Mouse (Mus musculus) CH12.LX (cell line): ENCODE results near the gene 5031439G07Rik. TPM values are rescaled to one million over a fixed set of nuclear protein-coding genes. Genes with fewer than 3 reads are reported as not detected.

Experiments
- DNase-seq: peaks from one replicate; pipeline ENCODE4 v3.0.0-alpha.2; 2013; ENCODE audit errors: extremely low read depth
- H3K27ac ChIP-seq: 2 replicates; pipeline ENCODE4 v1.5.1; 2012; ENCODE audit warnings: low read depth, mild to moderate bottlenecking, control low read depth, moderate library complexity; ENCODE audit not compliant: insufficient read depth
- H3K27me3 ChIP-seq: replicated peaks from 2 replicates; pipeline ENCODE3; 2012; ENCODE audit warnings: inconsistent platforms
- H3K36me3 ChIP-seq, 2 experiments: replicated peaks in 1 of 2; 2 replicates each; pipeline versions ENCODE3 to v1.6.1; 2012; ENCODE audit warnings: inconsistent platforms in 1 of 2, low read length in 1 of 2, mild to moderate bottlenecking in 1 of 2, mixed read lengths in 1 of 2, moderate library complexity in 1 of 2; ENCODE audit not compliant: control insufficient read depth in 1 of 2, insufficient read depth in 1 of 2
- H3K4me1 ChIP-seq, 2 experiments: 2 replicates each; pipeline ENCODE4 v1.6.1; 2012; ENCODE audit warnings: inconsistent platforms in 1 of 2, moderate library complexity in 1 of 2; ENCODE audit not compliant: insufficient read depth in 2 of 2, control insufficient read depth in 1 of 2
- H3K4me2 ChIP-seq: 2 replicates; pipeline ENCODE4 v1.6.1; 2012; ENCODE audit warnings: low read depth, mild to moderate bottlenecking, control low read depth; ENCODE audit not compliant: poor library complexity, insufficient read depth, severe bottlenecking
- H3K4me3 ChIP-seq, 3 experiments: fragments of 150-350 bp in 1 of 3; sonication (generic) in 1 of 3; replicated peaks in 1 of 3; 2 replicates each; pipeline versions ENCODE3 to v1.5.1; 2011 to 2012; ENCODE audit warnings: low read depth in 2 of 3, low read length in 2 of 3, mild to moderate bottlenecking in 2 of 3, moderate library complexity in 2 of 3, control low read depth in 1 of 3, improper control_type of control experiment in 1 of 3, inconsistent platforms in 1 of 3, mixed read lengths in 1 of 3; ENCODE audit not compliant: poor library complexity in 1 of 3
- H3K79me2 ChIP-seq: replicated peaks from 2 replicates; pipeline ENCODE4 v1.6.1; 2012; ENCODE audit warnings: mild to moderate bottlenecking, moderate library complexity; ENCODE audit not compliant: control insufficient read depth, poor library complexity, insufficient read depth, severe bottlenecking; ENCODE audit errors: extremely low read depth
- H3K9ac ChIP-seq: 2 replicates; pipeline ENCODE4 v1.6.1; 2012; ENCODE audit warnings: low read depth, mild to moderate bottlenecking, control low read depth, moderate library complexity; ENCODE audit not compliant: insufficient read depth
- H3K9me3 ChIP-seq: replicated peaks from 2 replicates; pipeline ENCODE3; 2012; ENCODE audit warnings: low read length, inconsistent platforms, mixed read lengths
- BHLHE40 ChIP-seq: IDR thresholded peaks from 2 replicates; pipeline ENCODE4 v1.6.1; 2011; ENCODE audit warnings: mild to moderate bottlenecking, low read depth, low read length, improper control_type of control experiment
- CHD2 ChIP-seq: IDR thresholded peaks from 2 replicates; pipeline ENCODE4 v1.6.1; 2011; ENCODE audit warnings: low read length, improper control_type of control experiment
- CTCF ChIP-seq, 2 experiments: IDR thresholded peaks in 1 of 2; conservative IDR thresholded peaks in 1 of 2; 2 replicates each; pipeline ENCODE4 v1.5.1; 2011 to 2012; ENCODE audit warnings: low read depth in 2 of 2, low read length in 2 of 2, improper control_type of control experiment in 1 of 2, inconsistent platforms in 1 of 2, mild to moderate bottlenecking in 1 of 2, moderate library complexity in 1 of 2
- E2F4 ChIP-seq: IDR thresholded peaks from 2 replicates; pipeline ENCODE4 v1.6.1; 2011; ENCODE audit warnings: low read depth, low read length, improper control_type of control experiment; ENCODE audit not compliant: insufficient replicate concordance
- ELF1 ChIP-seq: IDR thresholded peaks from 2 replicates; pipeline ENCODE4 v1.6.1; 2014; ENCODE audit warnings: low read depth, mild to moderate bottlenecking, inconsistent platforms, low read length, improper control_type of control experiment
- GABPA ChIP-seq: IDR thresholded peaks from 2 replicates; pipeline ENCODE4 v1.6.1; 2012; ENCODE audit warnings: low read depth, low read length, improper control_type of control experiment, inconsistent platforms; ENCODE audit not compliant: insufficient replicate concordance
- IRF4 ChIP-seq: IDR thresholded peaks from 2 replicates; pipeline ENCODE4 v1.6.1; 2014; ENCODE audit warnings: low read depth, mild to moderate bottlenecking, inconsistent platforms, low read length, improper control_type of control experiment
- JUN ChIP-seq: IDR thresholded peaks from 2 replicates; pipeline ENCODE4 v1.6.1; 2011; ENCODE audit warnings: low read depth, mild to moderate bottlenecking, low read length, improper control_type of control experiment, moderate library complexity; ENCODE audit not compliant: insufficient read depth
- MAFK ChIP-seq: IDR thresholded peaks from 2 replicates; pipeline ENCODE4 v1.6.1; 2011; ENCODE audit warnings: low read length, improper control_type of control experiment; ENCODE audit not compliant: insufficient replicate concordance
- MAX ChIP-seq: IDR thresholded peaks from 2 replicates; pipeline ENCODE4 v1.6.1; 2011; ENCODE audit warnings: low read length, improper control_type of control experiment
- MAZ ChIP-seq: IDR thresholded peaks from 2 replicates; pipeline ENCODE4 v1.6.1; 2012; ENCODE audit warnings: low read depth, mild to moderate bottlenecking, inconsistent platforms, low read length, improper control_type of control experiment, moderate library complexity
- MEF2A ChIP-seq: IDR thresholded peaks from 2 replicates; pipeline ENCODE4 v1.6.1; 2014; ENCODE audit warnings: low read depth, mild to moderate bottlenecking, inconsistent platforms, low read length, improper control_type of control experiment, borderline replicate concordance
- NELFE ChIP-seq: IDR thresholded peaks from 2 replicates; pipeline ENCODE4 v1.6.1; 2011; ENCODE audit warnings: low read depth, low read length, improper control_type of control experiment
- NRF1 ChIP-seq: IDR thresholded peaks from 2 replicates; pipeline ENCODE4 v1.6.1; 2014; ENCODE audit warnings: low read depth, mild to moderate bottlenecking, inconsistent platforms, low read length, improper control_type of control experiment, moderate library complexity
- POLR2AphosphoS2 ChIP-seq: IDR thresholded peaks from 2 replicates; pipeline ENCODE4 v1.6.1; 2011; ENCODE audit warnings: low read depth, low read length, improper control_type of control experiment
- RAD21 ChIP-seq: IDR thresholded peaks from 2 replicates; pipeline ENCODE4 v1.6.1; 2011; ENCODE audit warnings: low read depth, mild to moderate bottlenecking, low read length, improper control_type of control experiment, moderate library complexity
- SIN3A ChIP-seq: IDR thresholded peaks from 2 replicates; pipeline ENCODE4 v1.6.1; 2012; ENCODE audit warnings: low read length, improper control_type of control experiment, inconsistent platforms
- SMC3 ChIP-seq: IDR thresholded peaks from 2 replicates; pipeline ENCODE4 v1.6.1; 2011; ENCODE audit warnings: low read depth, low read length, improper control_type of control experiment
- TBP ChIP-seq: conservative IDR thresholded peaks from 2 replicates; pipeline ENCODE4 v1.6.1; 2011; ENCODE audit warnings: low read depth, low read length, improper control_type of control experiment
- UBTF ChIP-seq: IDR thresholded peaks from 2 replicates; pipeline ENCODE4 v1.6.1; 2012; ENCODE audit warnings: low read depth, mild to moderate bottlenecking, inconsistent platforms, low read length, improper control_type of control experiment, moderate library complexity
- USF2 ChIP-seq: conservative IDR thresholded peaks from 2 replicates; pipeline ENCODE4 v1.6.1; 2011; ENCODE audit warnings: low read depth, low read length, improper control_type of control experiment
- ZKSCAN1 ChIP-seq: IDR thresholded peaks from 2 replicates; pipeline ENCODE4 v1.6.1; 2012; ENCODE audit warnings: low read depth, inconsistent platforms, low read length, improper control_type of control experiment, borderline replicate concordance
- ZNF384 ChIP-seq: IDR thresholded peaks from 2 replicates; pipeline ENCODE4 v1.6.1; 2012; ENCODE audit warnings: low read depth, low read length, improper control_type of control experiment, inconsistent platforms
- dilution Hi-C: fragments of 300-500 bp; cut with MboI; formaldehyde crosslinking; loops from 2 replicates; pipeline ENCODE4 v1.14.3; 2020; ENCODE audit warnings: low sequenced_read_pairs; ENCODE audit not compliant: extremely low pct_unique_long_range_greater_than_20kb, extremely low pct_ligation_motif_present
- in situ Hi-C: fragments of 300-500 bp; cut with MboI; formaldehyde crosslinking; loops from 3 replicates; pipeline ENCODE4 v1.14.3; 2019; ENCODE audit warnings: low sequenced_read_pairs, low pct_ligation_motif_present, low pct_unique_long_range_greater_than_20kb, mixed read lengths
- polyA plus RNA-seq: library from polyadenylated mRNA; unstranded; fragments of >175 nt; gene quantifications from 2 replicates; pipeline ENCODE4 v1.2.1, GENCODE M21; 2012; ENCODE audit warnings: low read depth; ENCODE audit not compliant: insufficient read length
- total RNA-seq, 2 experiments: library from RNA; depleted of rRNA; stranded (reverse); fragments of 300-350 nt in 1 of 2; fragments of >200 nt in 1 of 2; gene quantifications; 2 replicates each; pipeline ENCODE4 v1.2.3; 2012 to 2014

5031439G07Rik gene
- total and polyA plus RNA-seq, 3 experiments, result 8.6 to 26.0 (median 10.9) TPM

- no peak overlapping the region for H3K4me2 ChIP-seq
- peaks cover 0 to 10% of the 10 kb centered on the region in 2 experiments for H3K36me3 ChIP-seq
- H3K27ac ChIP-seq, result no peak overlapping the region
- H3K9ac ChIP-seq, result no peak overlapping the region
- no peaks in the 10 kb centered on the region for H3K79me2 ChIP-seq
- TF ChIP-seq NELFE (no peak), SIN3A (no peak), ZNF384 (no peak), CTCF (conservative IDR thresholded peaks at IDR 0.05 in 1 of 2, IDR thresholded peaks at IDR 0.05 in 1 of 2; ENCODE audit: low read depth in 2 of 2, low read length in 2 of 2) (no peak), IRF4 (no peak), GABPA (no peak)
- H3K4me3 ChIP-seq, result no peak overlapping the region
- H3K27me3 ChIP-seq, result no peaks in the 10 kb centered on the region
- H3K4me1 ChIP-seq, result peaks cover 5 to 17% of the 10 kb centered on the region in 2 experiments; a peak in 3 of 4 replicates
- no peaks in the 10 kb centered on the region for H3K9me3 ChIP-seq
- in situ Hi-C loops, result no loop called here
- dilution Hi-C loops, result no loop called here
- peak; percentile 38 for DNase-seq
These were observed 22.6 kb downstream of the 5031439G07Rik start for GRCm38 (mm10) chr15:84965575-84966360.

GRCm38 (mm10) chr15:84964771-84965170 lies 23.6 kb downstream of the 5031439G07Rik start:
- in situ Hi-C loops, result no loop called here
- DNase-seq, result no peak
- dilution Hi-C loops, result no loop called here
- no peaks in the 10 kb centered on the region for H3K9me3 ChIP-seq
- no peak overlapping the region for H3K9ac ChIP-seq
- H3K4me2 ChIP-seq, result no peak overlapping the region
- H3K79me2 ChIP-seq, result no peaks in the 10 kb centered on the region
- H3K4me3 ChIP-seq, result no peak overlapping the region
- peaks cover 0 to 10% of the 10 kb centered on the region in 2 experiments for H3K36me3 ChIP-seq
- TF ChIP-seq CTCF (conservative IDR thresholded peaks at IDR 0.05 in 1 of 2, IDR thresholded peaks at IDR 0.05 in 1 of 2; ENCODE audit: low read depth in 2 of 2, low read length in 2 of 2) (no peak), RAD21 (no peak)
- TF ChIP-seq, all 38 proteins: peak for 0
- H3K27me3 ChIP-seq, result no peaks in the 10 kb centered on the region
- peaks cover 10 to 27% of the 10 kb centered on the region in 2 experiments; a peak in 3 of 4 replicates for H3K4me1 ChIP-seq
- H3K27ac ChIP-seq, result no peak overlapping the region

GRCm38 (mm10) chr15:84962518-84962917 lies 25.8 kb downstream of the 5031439G07Rik start:
- no peak overlapping the region for H3K27ac ChIP-seq
- in situ Hi-C loops (no loop called here), dilution Hi-C loops (no loop called here)
- H3K36me3 ChIP-seq, result peaks cover 0 to 27% of the 10 kb centered on the region in 2 experiments
- H3K9me3 ChIP-seq, result no peaks in the 10 kb centered on the region
- H3K79me2 ChIP-seq, result no peaks in the 10 kb centered on the region
- no peak for DNase-seq
- peaks cover 10 to 19% of the 10 kb centered on the region in 2 experiments; a peak in 3 of 4 replicates for H3K4me1 ChIP-seq
- no peak overlapping the region for H3K4me3 ChIP-seq
- H3K9ac ChIP-seq, result no peak overlapping the region
- H3K4me2 ChIP-seq, result no peak overlapping the region
- no peaks in the 10 kb centered on the region for H3K27me3 ChIP-seq
- TF ChIP-seq MAFK, result no peak
- no peak for TF ChIP-seq SMC3
- TF ChIP-seq USF2, result no peak
- TF ChIP-seq POLR2AphosphoS2, result no peak
- TF ChIP-seq MEF2A, result no peak
- TF ChIP-seq JUN, result no peak
- TF ChIP-seq ZNF384, result no peak
- TF ChIP-seq CHD2, result no peak
- no peak for TF ChIP-seq TBP
- no peak for TF ChIP-seq ZKSCAN1
- TF ChIP-seq BHLHE40, result no peak
- TF ChIP-seq MAX, result no peak
- TF ChIP-seq MAZ, result no peak
- no peak for TF ChIP-seq UBTF
- no peak for TF ChIP-seq ELF1
- TF ChIP-seq E2F4, result no peak
- no peak for TF ChIP-seq CTCF (conservative IDR thresholded peaks at IDR 0.05 in 1 of 2, IDR thresholded peaks at IDR 0.05 in 1 of 2; ENCODE audit: low read depth in 2 of 2, low read length in 2 of 2)
- TF ChIP-seq NELFE, result no peak
- TF ChIP-seq NRF1, result no peak
